Mouse (Mus musculus) bone marrow, adult 2 months (tissue): ENCODE measurements at regions not wholly inside any gene's neighbourhood (a gene's known extent, or its start where the extent isn't known, plus 50 kb on each side); places are given as distances from the start of the nearest gene placed in this dataset.

ENCODE experiments used
- CTCF ChIP-seq: fragments of 200-500 bp; IDR thresholded peaks from 2 replicates; pipeline ENCODE4 v1.5.1; 2011; ENCODE audit warnings: low read length, control low read depth; ENCODE audit not compliant: control insufficient read depth, insufficient read depth
- POLR2A ChIP-seq: fragments of 200-500 bp; IDR thresholded peaks from 2 replicates; pipeline ENCODE4 v1.6.1; 2011; ENCODE audit warnings: low read depth, mild to moderate bottlenecking, control low read depth, low read length, borderline replicate concordance; ENCODE audit not compliant: control insufficient read depth

- TF ChIP-seq CTCF (no peak), POLR2A (no peak)
Measured at GRCm38 (mm10) chr13:4943046-4943445, 334.1 kb upstream of the Akr1e1 start.
